Mouse (Mus musculus) spleen, adult 2 months (tissue): ENCODE data around the gene Arhgef19. TPM values are rescaled to one million over a fixed set of nuclear protein-coding genes. Genes with fewer than 3 reads are reported as not detected.

ENCODE experiments used
- DNase-seq, 2 experiments: peaks; one replicate each; pipeline versions ENCODE4 v3.0.0 to v3.0.0-alpha.2; 2012 to 2021; ENCODE audit warnings: low spot score in 2 of 2, low read depth in 1 of 2
- H3K27ac ChIP-seq: fragments of 200-500 bp; 2 replicates; pipeline ENCODE4 v1.5.1; 2012; ENCODE audit warnings: low read length, inconsistent platforms; ENCODE audit not compliant: insufficient read depth
- H3K27me3 ChIP-seq: fragments of 200-500 bp; 2 replicates; pipeline ENCODE4 v1.6.1; 2012; ENCODE audit warnings: mild to moderate bottlenecking, moderate library complexity, low read length, inconsistent platforms; ENCODE audit not compliant: control insufficient read depth, insufficient read depth
- H3K36me3 ChIP-seq: fragments of 200-500 bp; 2 replicates; pipeline ENCODE4 v1.6.1; 2012; ENCODE audit warnings: mild to moderate bottlenecking, low read length, inconsistent platforms; ENCODE audit not compliant: control insufficient read depth, insufficient read depth
- H3K4me1 ChIP-seq: fragments of 200-500 bp; 2 replicates; pipeline ENCODE4 v1.6.1; 2011; ENCODE audit warnings: inconsistent platforms; ENCODE audit not compliant: control insufficient read depth, insufficient read depth, insufficient read length
- H3K4me3 ChIP-seq: fragments of 200-500 bp; 2 replicates; pipeline ENCODE4 v1.5.1; 2011; ENCODE audit warnings: mild to moderate bottlenecking, inconsistent platforms; ENCODE audit not compliant: insufficient read depth, insufficient read length; ENCODE audit errors: extremely low read depth
- CTCF ChIP-seq: fragments of 200-500 bp; IDR thresholded peaks from 2 replicates; pipeline ENCODE4 v1.5.1; 2011; ENCODE audit warnings: mild to moderate bottlenecking, inconsistent platforms; ENCODE audit not compliant: insufficient read depth, insufficient read length, insufficient replicate concordance; ENCODE audit errors: extremely low read depth
- POLR2A ChIP-seq: fragments of 200-500 bp; IDR thresholded peaks from 2 replicates; pipeline ENCODE4 v1.6.1; 2011; ENCODE audit warnings: low read depth, low read length, inconsistent platforms
- WGBS: fragments of 180-500 bp; shearing (Covaris S2); methylation state at CpG from one replicate; pipeline ENCODE4 v1.1.7; 2018; 5-methylcytosine and 5-hydroxymethylcytosine counted together
- polyA plus RNA-seq: library from polyadenylated mRNA; depleted of rRNA; stranded (reverse); fragments of >200 nt; gene quantifications from 2 replicates; pipeline ENCODE4 v1.2.3, GENCODE M21; 2012

The Arhgef19 gene
- polyA plus RNA-seq, 1 experiment, result 0.79 TPM

DNA sequence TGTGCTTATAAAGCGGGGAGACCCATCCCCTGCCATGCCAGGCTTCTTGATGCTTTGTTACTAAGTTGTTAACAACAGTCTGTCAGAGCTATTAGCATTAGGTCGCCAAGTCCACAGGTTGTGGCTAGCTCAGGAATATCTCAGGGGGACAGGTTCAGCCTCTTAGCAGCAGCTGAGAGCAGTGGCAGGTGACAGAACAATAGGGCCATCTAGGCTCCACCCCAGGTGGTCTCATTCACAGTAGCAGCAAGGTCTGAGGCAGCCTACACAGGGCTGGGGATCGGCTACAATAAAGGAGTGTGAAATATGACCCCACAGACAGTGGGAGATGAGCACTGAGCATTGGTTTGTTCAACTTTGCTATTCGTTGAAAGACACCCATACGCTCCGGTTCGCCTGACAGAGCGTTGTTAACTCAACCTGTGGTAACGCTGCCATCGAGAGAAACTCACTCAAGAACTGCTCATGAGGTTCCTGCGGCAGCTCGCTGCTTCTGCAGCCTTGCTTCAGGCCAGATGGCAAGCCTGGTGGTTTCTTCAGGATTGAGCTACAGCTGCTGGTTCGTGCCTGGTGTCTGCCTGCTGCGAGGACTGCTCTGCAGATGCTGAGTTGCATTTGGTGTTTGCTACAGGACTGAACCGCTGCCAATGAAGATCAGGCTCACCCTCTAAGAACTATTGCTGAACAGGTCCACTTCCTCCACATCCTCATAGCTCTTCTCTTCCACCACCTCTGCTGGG lies 31.1 kb downstream of the Arhgef19 start:
- DNase-seq, result no peak
- Histone ChIP-seq H3K4me1 (no peaks in the 10 kb centered on the region; the same call in 1 of the 2 replicates), H3K27ac (no peak overlapping the region), H3K27me3 (no peaks in the 10 kb centered on the region), H3K36me3 (no peaks in the 10 kb centered on the region), H3K4me3 (no peak overlapping the region)
- 86% methylated on average over 15 of the region's 15 CpGs for WGBS
- no peak for TF ChIP-seq POLR2A
- no peak for TF ChIP-seq CTCF

DNA sequence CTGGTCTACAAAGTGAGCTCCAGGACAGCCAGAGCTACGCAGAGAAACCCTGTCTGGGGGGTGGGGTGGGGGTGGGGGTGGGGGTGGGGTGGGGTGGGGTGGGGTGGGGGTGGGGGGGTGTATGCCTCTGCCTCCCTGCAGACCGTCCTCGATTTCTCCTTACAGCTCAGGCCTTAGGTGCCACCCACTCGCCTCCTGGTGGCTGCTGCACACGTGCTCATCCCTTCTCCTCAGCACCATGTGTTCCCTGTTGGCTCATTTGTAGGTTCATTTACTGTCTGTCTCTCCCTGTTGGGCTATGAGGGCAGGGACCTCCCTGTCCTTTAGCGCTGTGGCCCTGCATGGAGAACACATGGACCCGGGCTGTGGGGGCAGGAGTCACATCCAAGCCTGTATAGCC lies 31.9 kb downstream of the Arhgef19 start:
- Histone ChIP-seq H3K36me3 (no peaks in the 10 kb centered on the region), H3K27me3 (no peaks in the 10 kb centered on the region), H3K4me3 (no peak overlapping the region), H3K4me1 (no peaks in the 10 kb centered on the region; the same call in 1 of the 2 replicates), H3K27ac (no peak overlapping the region)
- no peak for DNase-seq
- TF ChIP-seq CTCF, result no peak
- TF ChIP-seq POLR2A, result no peak
- 53% methylated on average over 7 of the region's 7 CpGs for WGBS

DNA sequence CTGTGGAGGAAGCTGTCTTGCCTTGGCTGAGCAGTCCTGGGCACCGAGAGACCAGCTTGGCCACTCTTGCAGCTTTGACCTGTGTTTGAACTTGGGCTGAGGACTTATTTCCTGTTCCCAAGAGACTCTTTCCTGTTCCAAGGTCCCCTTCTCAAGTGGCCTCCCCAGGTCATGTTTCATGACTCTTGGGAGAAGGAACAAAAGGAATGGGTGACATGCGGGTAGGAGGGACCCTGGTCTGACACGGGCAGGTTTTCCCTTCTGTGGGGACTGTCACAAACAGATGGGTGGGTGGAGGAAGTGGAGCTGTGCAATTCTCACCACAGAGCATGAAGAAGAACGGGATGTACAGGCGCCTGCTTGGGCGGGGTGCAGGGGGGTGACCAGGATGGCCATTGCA lies 32.4 kb downstream of the Arhgef19 start:
- Histone ChIP-seq H3K27ac (0 out of 2 replicates have a peak overlapping the region, but pooled peaks have one; percentile 0), H3K4me3 (no peak overlapping the region), H3K36me3 (no peaks in the 10 kb centered on the region), H3K4me1 (no peaks in the 10 kb centered on the region; the same call in 1 of the 2 replicates), H3K27me3 (no peaks in the 10 kb centered on the region)
- TF ChIP-seq POLR2A, result no peak
- no peak for TF ChIP-seq CTCF
- WGBS, result 19% methylated on average over 6 of the region's 6 CpGs
- DNase-seq, result no peak

- 1% methylated on average over 14 of the region's 14 CpGs for WGBS
- TF ChIP-seq POLR2A (no peak), CTCF (no peak)
- Histone ChIP-seq H3K27me3 (no peaks in the 10 kb centered on the region), H3K4me3 (peak overlapping the region; percentile 48), H3K36me3 (no peaks in the 10 kb centered on the region), H3K4me1 (no peaks in the 10 kb centered on the region; the same call in 1 of the 2 replicates), H3K27ac (no peak overlapping the region)
- peak; percentile 24 to 35 for DNase-seq
Observed at GRCm38 (mm10) chr4:141272878-141273277, 33.6 kb downstream of the Arhgef19 start.

- Histone ChIP-seq H3K27me3 (no peaks in the 10 kb centered on the region), H3K27ac (no peak overlapping the region), H3K4me3 (peak overlapping the region; percentile 48), H3K36me3 (no peaks in the 10 kb centered on the region), H3K4me1 (no peaks in the 10 kb centered on the region; the same call in 1 of the 2 replicates)
- 21% methylated on average over 12 of the region's 12 CpGs for WGBS
- peak; percentile 98 for TF ChIP-seq CTCF
- no peak for TF ChIP-seq POLR2A
- peak; percentile 41 to 74 for DNase-seq
Observed at GRCm38 (mm10) chr4:141273296-141273695, 34.0 kb downstream of the Arhgef19 start.

- Histone ChIP-seq H3K27me3 (no peaks in the 10 kb centered on the region), H3K36me3 (no peaks in the 10 kb centered on the region), H3K4me3 (no peak overlapping the region), H3K4me1 (no peaks in the 10 kb centered on the region; the same call in 1 of the 2 replicates), H3K27ac (no peak overlapping the region)
- TF ChIP-seq CTCF, result no peak
- no peak for TF ChIP-seq POLR2A
- no peak for DNase-seq
- 78% methylated on average over 23 of the region's 23 CpGs for WGBS
Observed at GRCm38 (mm10) chr4:141274485-141275341, 35.4 kb downstream of the Arhgef19 start.
